Comparison of ENCODE assay signal across 8 mouse cellular contexts in the genomic region with DNA sequence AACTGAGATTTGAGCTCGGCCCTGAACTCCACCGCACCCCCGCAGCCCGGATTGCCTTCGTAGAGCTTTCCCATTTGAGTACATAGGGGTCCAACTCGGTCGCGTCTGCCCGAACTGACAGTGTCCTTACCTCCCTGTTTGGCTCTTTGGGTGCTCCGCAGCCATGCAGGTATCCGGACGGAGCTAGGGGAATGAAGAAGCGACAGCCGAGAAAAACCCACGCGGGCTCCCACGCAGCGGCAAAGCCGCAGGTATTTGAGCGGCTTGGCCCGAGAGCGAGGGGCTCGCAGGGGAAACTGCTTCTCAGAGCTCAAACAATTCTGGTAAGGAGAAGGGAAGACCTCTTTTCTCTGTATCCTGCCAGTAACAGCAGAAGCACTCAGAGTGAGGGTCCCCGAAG.
DNase-seq lines count a peak whose midpoint lies in the region; ATAC-seq lines count a peak whose summit lies in the region.

No protein-coding gene starts in this region.

- no peak overlapping the region for H3K27ac ChIP-seq in heart, embryonic 15.5 days
- no peak overlapping the region for H3K27ac ChIP-seq in brown adipose tissue, adult 24 weeks (replicated peaks; ENCODE audit: low read depth, low read length)
- no peak overlapping the region for H3K27ac ChIP-seq in hindbrain, embryonic 12.5 days

- ATAC-seq in heart, embryonic 15.5 days (replicated peaks; ENCODE audit: insufficient number of reproducible peaks, insufficient read depth, low FRiP score, low read depth), result no peak
- ATAC-seq in hindbrain, embryonic 12.5 days (ENCODE audit: low FRiP score), result no peak
- ATAC-seq in megakaryocyte, adult 5-6 weeks (ENCODE audit: poor library complexity, severe bottlenecking), result 0 out of 2 replicates have a peak, but pooled peaks have one; percentile 1

- peak overlapping the region; percentile 33 for H3K4me3 ChIP-seq in heart, embryonic 15.5 days
- peak overlapping the region; percentile 38 for H3K4me3 ChIP-seq in brown adipose tissue, adult 24 weeks (ENCODE audit: insufficient read depth, low read depth, low read length)
- 0 out of 2 replicates have a peak overlapping the region, but pooled peaks have one; percentile 16 for H3K4me3 ChIP-seq in hindbrain, embryonic 12.5 days

- WGBS in heart, embryonic 15.5 days, result 30% methylated on average over 24 of the region's 24 CpGs
- WGBS in hindbrain, embryonic 12.5 days, result 5% methylated on average over 24 of the region's 24 CpGs

- peaks cover 47% of the 10 kb centered on the region for H3K27me3 ChIP-seq in heart, embryonic 15.5 days
- peaks cover 58% of the 10 kb centered on the region for H3K27me3 ChIP-seq in hindbrain, embryonic 12.5 days

- H3K9ac ChIP-seq in heart, embryonic 15.5 days, result no peak overlapping the region
- no peak overlapping the region for H3K9ac ChIP-seq in hindbrain, embryonic 12.5 days

- DNase-seq in heart, postnatal 10 days, result no peak
- DNase-seq in layer of hippocampus, postnatal 10 days (ENCODE audit: low spot score in 2 of 2), result no peak
- DNase-seq in adrenal gland, postnatal 14 days, result no peak
- DNase-seq in kidney, postnatal 10 days, result no peak

- H3K4me2 ChIP-seq in heart, embryonic 15.5 days, result peak overlapping the region; percentile 53
- H3K4me2 ChIP-seq in hindbrain, embryonic 12.5 days (replicated peaks), result peak overlapping the region; percentile 41; the same call in 1 of the 2 replicates

- no peaks in the 10 kb centered on the region for H3K36me3 ChIP-seq in heart, embryonic 15.5 days
- no peaks in the 10 kb centered on the region for H3K36me3 ChIP-seq in hindbrain, embryonic 12.5 days

- H3K9me3 ChIP-seq in heart, embryonic 15.5 days (replicated peaks), result no peaks in the 10 kb centered on the region
- no peaks in the 10 kb centered on the region for H3K9me3 ChIP-seq in hindbrain, embryonic 12.5 days (replicated peaks)

- intact Hi-C loops in heart, postnatal 10 days (cut with DNase I), result no loop called here

- peaks cover 35% of the 10 kb centered on the region for H3K4me1 ChIP-seq in heart, embryonic 15.5 days (replicated peaks)
- H3K4me1 ChIP-seq in brown adipose tissue, adult 24 weeks (ENCODE audit: control insufficient read depth, insufficient read depth, insufficient read length, low read length), result peaks cover 2% of the 10 kb centered on the region; the same call in 1 of the 2 replicates
- peaks cover 19% of the 10 kb centered on the region for H3K4me1 ChIP-seq in hindbrain, embryonic 12.5 days
